Comparison of ENCODE assay signal across 8 mouse cellular contexts in genomic region chr17:88064347-88065030, GRCm38 (mm10). TPM values are rescaled to one million over a fixed set of nuclear protein-coding genes. Genes with fewer than 3 reads are reported as not detected.
DNase-seq lines count a peak whose midpoint lies in the region; ATAC-seq and TF ChIP-seq lines count a peak whose summit lies in the region.

No protein-coding gene starts in this region.

- peaks cover 24% of the 10 kb centered on the region for H3K4me1 ChIP-seq in G1E (ENCODE audit: insufficient read depth, low read depth, low read length)
- H3K4me1 ChIP-seq in forebrain, embryonic 16.5 days (replicated peaks; ENCODE audit: control insufficient read depth, insufficient read depth, low read length): peaks cover 20% of the 10 kb centered on the region
- H3K4me1 ChIP-seq in lung, embryonic 15.5 days: peaks cover 6% of the 10 kb centered on the region

- no peak for TF ChIP-seq CTCF in G1E (IDR thresholded peaks at IDR 0.05; ENCODE audit: low read depth, low read length)

- peak overlapping the region; percentile 86 for H3K4me3 ChIP-seq in G1E (ENCODE audit: low read depth, low read length)
- H3K4me3 ChIP-seq in forebrain, embryonic 16.5 days (replicated peaks; ENCODE audit: low read length): peak overlapping the region; percentile 58
- H3K4me3 ChIP-seq in lung, embryonic 15.5 days: peak overlapping the region; percentile 99

- peak overlapping the region; percentile 84 for H3K9ac ChIP-seq in forebrain, embryonic 16.5 days (replicated peaks; ENCODE audit: low read depth, low read length)
- peak overlapping the region; percentile 100 for H3K9ac ChIP-seq in lung, embryonic 15.5 days

- H3K27ac ChIP-seq in forebrain, embryonic 16.5 days (ENCODE audit: low read length): peak overlapping the region; percentile 100
- peak overlapping the region; percentile 100 for H3K27ac ChIP-seq in lung, embryonic 15.5 days

- H3K4me2 ChIP-seq in forebrain, embryonic 16.5 days (ENCODE audit: low read length): peak overlapping the region; percentile 78
- H3K4me2 ChIP-seq in lung, embryonic 15.5 days: peak overlapping the region; percentile 55

- DNase-seq in G1E (ENCODE audit: low spot score): peak; percentile 63
- DNase-seq in cerebellum, adult 11 months: peak; percentile 59
- peak; percentile 67 for DNase-seq in heart, postnatal 4 days
- DNase-seq in layer of hippocampus, adult 9-11 months: peak; percentile 55
- peak; percentile 40 for DNase-seq in ovary, postnatal 10 days (ENCODE audit: low spot score)
- peak; percentile 78 for DNase-seq in thymus, postnatal 25 days

- WGBS in forebrain, embryonic 16.5 days: under 1% methylated on average over 56 of the region's 67 CpGs
- WGBS in lung, embryonic 15.5 days: under 1% methylated on average over 50 of the region's 67 CpGs

- peaks cover 5% of the 10 kb centered on the region for H3K36me3 ChIP-seq in G1E (replicated peaks)
- H3K36me3 ChIP-seq in forebrain, embryonic 16.5 days (ENCODE audit: control insufficient read depth, insufficient read depth): no peaks in the 10 kb centered on the region
- H3K36me3 ChIP-seq in lung, embryonic 15.5 days: no peaks in the 10 kb centered on the region

- no peaks in the 10 kb centered on the region for H3K27me3 ChIP-seq in G1E (ENCODE audit: insufficient read depth, low read length)
- H3K27me3 ChIP-seq in forebrain, embryonic 16.5 days (replicated peaks; ENCODE audit: control insufficient read depth, insufficient read depth, low read length): no peaks in the 10 kb centered on the region
- no peaks in the 10 kb centered on the region for H3K27me3 ChIP-seq in lung, embryonic 15.5 days

- ATAC-seq in G1E (ENCODE audit: extremely low read depth, insufficient number of reproducible peaks, low FRiP score, poor library complexity, severe bottlenecking): no peak
- peak; percentile 6 for ATAC-seq in forebrain, embryonic 16.5 days
- peak; percentile 13; the same call in 1 of the 2 replicates for ATAC-seq in lung, embryonic 15.5 days (ENCODE audit: borderline replicate concordance, extremely low read depth, low FRiP score, low TSS enrichment)

- H3K9me3 ChIP-seq in G1E (replicated peaks): no peaks in the 10 kb centered on the region; the same call in 1 of the 2 replicates
- H3K9me3 ChIP-seq in forebrain, embryonic 16.5 days (ENCODE audit: control insufficient read depth, low read length): no peaks in the 10 kb centered on the region
- H3K9me3 ChIP-seq in lung, embryonic 15.5 days: no peaks in the 10 kb centered on the region

RNA-seq across cellular contexts. Expression of gene Fbxo11, which starts 0.6 kb away (rescaled TPM):
- total RNA-seq in G1E (2014; fragmentation: Nextera tagmentation) (78.7 and 90.6 TPM in 2 replicates), G1E (2017) (25.8 and 26.6 TPM in 2 replicates)
- polyA plus RNA-seq in G1E (2012): 2.9 and 3.3 TPM in 2 replicates
- 33.0 and 34.1 TPM in 2 replicates for polyA plus RNA-seq in forebrain, embryonic 16.5 days (2015; fragmentation: Nextera tagmentation; extraction: Ambion mirVana)
- total RNA-seq in heart, postnatal 4 days (2021): 10 to 100 TPM; 48.7 to 49.0 TPM
- polyA plus RNA-seq in lung, embryonic 15.5 days (2015; fragmentation: Nextera tagmentation; extraction: Ambion mirVana): 15.6 and 16.6 TPM in 2 replicates
